Mouse (Mus musculus) embryonic fibroblast, embryonic 13.5 days (primary cell): Measurements from ENCODE around the gene Ifnab. TPM values are rescaled to one million over a fixed set of nuclear protein-coding genes. Genes with fewer than 3 reads are reported as not detected.

ENCODE experiments used
- H3K27ac ChIP-seq: 2 replicates; pipeline ENCODE4 v1.5.1; 2012; ENCODE audit warnings: low read length, control low read depth, inconsistent platforms; ENCODE audit not compliant: insufficient read depth
- H3K4me1 ChIP-seq: 2 replicates; pipeline ENCODE4 v1.6.1; 2011; ENCODE audit warnings: low read length; ENCODE audit not compliant: control insufficient read depth, insufficient read depth
- H3K4me3 ChIP-seq: 2 replicates; pipeline ENCODE4 v1.5.1; 2011; ENCODE audit warnings: mild to moderate bottlenecking, control low read depth, low read length; ENCODE audit not compliant: insufficient read depth
- CTCF ChIP-seq: IDR thresholded peaks from 2 replicates; pipeline ENCODE4 v1.5.1; 2011; ENCODE audit warnings: mild to moderate bottlenecking, control low read depth, low read length, moderate library complexity, borderline replicate concordance; ENCODE audit not compliant: insufficient read depth
- POLR2A ChIP-seq: IDR thresholded peaks from 2 replicates; pipeline ENCODE4 v1.6.1; 2011; ENCODE audit warnings: low read depth, mild to moderate bottlenecking, control low read depth, low read length, moderate library complexity
- polyA plus RNA-seq: library from polyadenylated mRNA; stranded (reverse); fragments of >200 nt; gene quantifications from 2 replicates; pipeline ENCODE4 v1.2.4, GENCODE M21; 2011; ENCODE audit warnings: low read depth; ENCODE audit not compliant: missing spikeins, insufficient read length

Gene Ifnab
- polyA plus RNA-seq, 1 experiment, result not detected

DNA sequence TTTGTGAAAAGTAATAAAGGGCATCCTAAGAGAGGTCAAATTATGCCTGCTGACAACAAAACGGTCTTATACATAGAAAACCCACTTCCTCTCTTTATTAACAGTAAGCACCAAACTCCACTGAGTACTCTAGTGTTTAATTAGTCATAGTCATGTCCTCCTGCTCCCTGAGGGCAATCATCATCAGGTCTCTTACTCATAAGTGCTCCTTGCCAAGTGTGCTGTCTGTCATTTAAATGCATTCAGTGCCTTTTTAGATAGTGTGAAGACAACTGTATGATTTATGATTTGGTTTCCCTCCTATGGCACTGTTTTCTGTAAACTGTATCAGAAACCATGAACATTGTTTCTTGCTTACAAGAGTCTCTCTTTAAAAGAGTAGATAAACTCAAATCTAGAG, 23.1 kb upstream of the Ifnab start:
- Histone ChIP-seq H3K4me1 (no peaks in the 10 kb centered on the region; the same call in 1 of the 2 replicates), H3K4me3 (no peak overlapping the region), H3K27ac (no peak overlapping the region)
- TF ChIP-seq POLR2A, result no peak

DNA sequence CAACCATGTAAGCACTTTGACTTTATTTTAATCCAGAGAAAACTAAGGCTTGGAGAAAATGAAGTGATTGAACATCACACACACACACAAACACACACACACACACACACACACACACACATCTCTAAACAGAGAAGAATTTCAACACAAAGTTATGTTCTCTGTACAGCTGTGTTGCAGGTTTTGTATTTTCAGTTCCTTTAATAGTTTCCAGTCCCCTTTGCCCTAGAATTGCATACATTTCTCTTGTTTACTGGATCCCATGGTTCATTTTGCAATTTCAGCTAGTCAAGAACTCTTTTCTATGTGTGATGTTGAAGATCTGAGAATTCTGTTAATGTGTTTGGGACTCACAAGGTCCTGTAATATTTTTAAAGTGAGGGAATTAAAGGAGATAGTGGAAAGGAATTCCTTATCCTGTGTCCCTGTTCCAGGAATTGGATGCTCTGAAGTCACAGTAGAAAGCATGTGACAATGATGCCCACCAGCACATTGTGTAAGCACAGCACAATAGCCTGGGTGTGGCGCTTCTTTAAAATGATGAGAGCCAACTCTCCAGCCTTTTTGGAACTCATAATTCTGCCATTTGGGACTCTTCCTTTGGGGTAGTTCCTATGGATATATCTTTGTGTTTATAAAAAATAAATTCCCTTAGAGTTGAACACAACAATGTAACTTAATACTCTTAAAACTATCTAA, 16.1 kb upstream of the Ifnab start:
- H3K27ac ChIP-seq, result no peak overlapping the region
- TF ChIP-seq POLR2A (no peak), CTCF (no peak)
- H3K4me1 ChIP-seq, result no peaks in the 10 kb centered on the region
- H3K4me3 ChIP-seq, result no peak overlapping the region

DNA sequence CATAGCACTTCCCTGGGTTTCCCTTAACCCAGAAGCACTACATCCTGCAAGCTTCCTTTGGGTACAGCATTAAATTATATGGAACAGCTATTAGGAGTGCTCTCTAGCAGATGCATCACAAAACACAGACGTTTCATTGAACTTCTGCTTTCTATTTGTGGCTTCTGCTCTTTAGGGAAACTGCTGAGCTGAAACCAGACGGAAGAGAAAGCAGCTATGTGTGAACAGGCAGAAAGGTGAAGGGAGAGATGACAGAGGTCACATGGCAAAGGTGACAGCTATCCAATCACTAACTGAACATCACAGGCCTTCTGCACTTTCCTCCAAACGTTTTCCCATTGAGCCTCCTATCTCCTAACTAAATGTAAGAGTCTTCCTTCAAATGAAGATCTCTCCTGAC, 14.8 kb upstream of the Ifnab start:
- no peaks in the 10 kb centered on the region for H3K4me1 ChIP-seq
- no peak overlapping the region for H3K27ac ChIP-seq
- no peak overlapping the region for H3K4me3 ChIP-seq
- no peak for TF ChIP-seq POLR2A
- TF ChIP-seq CTCF, result no peak

DNA sequence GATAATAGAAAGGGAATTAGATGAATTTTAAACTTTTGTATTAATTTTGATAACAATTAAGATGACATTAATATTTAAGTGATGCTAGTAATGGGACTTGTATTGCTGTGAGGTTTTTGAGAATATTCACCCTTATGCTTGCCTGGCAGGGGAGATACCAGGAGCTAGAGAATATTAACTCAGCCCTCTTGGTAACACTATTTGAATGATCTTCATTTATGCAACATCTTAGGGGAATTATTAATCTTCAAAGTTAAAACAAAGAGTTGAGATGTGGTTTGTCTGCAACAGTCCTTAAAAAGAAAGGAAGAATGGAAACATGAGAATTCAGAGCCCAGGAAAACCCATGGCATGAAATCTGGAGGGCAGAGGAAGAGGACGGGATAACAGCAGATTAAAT, 8.1 kb upstream of the Ifnab start:
- Histone ChIP-seq H3K4me3 (no peak overlapping the region), H3K27ac (no peak overlapping the region), H3K4me1 (no peaks in the 10 kb centered on the region)
- TF ChIP-seq CTCF (no peak), POLR2A (no peak)

DNA sequence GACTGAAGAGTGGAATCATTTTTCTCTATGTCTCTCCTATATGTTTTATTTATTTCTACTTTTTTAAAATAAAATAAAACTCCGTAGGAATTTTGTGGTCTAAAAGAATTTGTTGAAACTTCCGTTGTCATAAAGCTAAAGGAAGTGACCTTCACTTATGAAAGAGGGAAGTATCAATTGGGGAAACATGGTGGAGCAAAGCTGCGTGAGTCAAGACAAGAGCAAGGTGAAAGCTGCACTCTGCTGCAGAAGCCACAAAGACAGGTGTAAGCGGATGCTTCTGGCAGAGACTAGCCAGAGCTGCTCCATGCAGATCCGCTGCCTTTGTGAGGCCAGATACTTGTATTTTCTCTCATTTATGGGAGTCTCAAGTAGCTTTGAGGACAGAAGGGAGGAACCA, 7.6 kb upstream of the Ifnab start:
- TF ChIP-seq CTCF (no peak), POLR2A (no peak)
- no peak overlapping the region for H3K4me3 ChIP-seq
- no peak overlapping the region for H3K27ac ChIP-seq
- H3K4me1 ChIP-seq, result no peaks in the 10 kb centered on the region

DNA sequence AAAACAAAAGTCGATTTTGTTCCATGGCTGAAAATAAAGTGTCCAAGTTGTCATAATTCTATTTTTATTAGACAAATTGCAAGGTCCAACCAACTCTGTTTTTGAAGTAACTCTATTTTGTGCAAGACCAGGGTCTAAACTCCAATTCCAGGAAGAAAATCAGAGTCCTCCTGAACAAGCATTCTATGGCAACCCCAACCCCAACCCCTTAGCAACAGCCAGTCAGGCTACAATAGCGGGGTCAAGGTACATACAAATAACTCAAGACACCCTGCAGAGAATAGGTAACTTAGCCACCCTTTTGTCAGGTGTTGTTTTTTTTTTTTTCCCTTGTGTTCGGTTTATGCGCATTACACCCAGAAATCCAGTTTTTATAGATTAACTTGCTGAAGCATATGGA, 6.6 kb upstream of the Ifnab start:
- H3K4me3 ChIP-seq, result no peak overlapping the region
- H3K27ac ChIP-seq, result no peak overlapping the region
- H3K4me1 ChIP-seq, result no peaks in the 10 kb centered on the region
- TF ChIP-seq CTCF, result no peak
- no peak for TF ChIP-seq POLR2A

DNA sequence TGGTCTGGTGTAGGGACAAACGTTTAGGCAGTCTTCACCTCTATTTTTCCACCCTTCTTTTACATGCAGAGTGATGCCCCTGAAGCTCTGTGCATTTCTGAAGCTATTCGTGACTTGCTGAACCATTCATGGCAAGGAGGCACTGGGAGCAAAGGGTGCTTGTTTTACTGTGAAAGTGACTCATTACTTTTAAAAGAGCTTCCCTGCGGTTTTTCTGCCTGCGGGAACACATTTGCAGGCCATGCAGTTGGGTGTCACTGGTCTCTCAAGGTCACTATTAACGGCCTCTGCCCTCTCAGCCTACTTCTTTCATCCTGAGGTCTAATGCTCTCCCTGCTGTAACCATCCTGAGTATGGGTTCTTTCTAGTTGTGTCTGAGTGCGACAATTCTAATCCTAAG, 5.9 kb upstream of the Ifnab start:
- TF ChIP-seq CTCF (no peak), POLR2A (no peak)
- no peaks in the 10 kb centered on the region for H3K4me1 ChIP-seq
- no peak overlapping the region for H3K4me3 ChIP-seq

DNA sequence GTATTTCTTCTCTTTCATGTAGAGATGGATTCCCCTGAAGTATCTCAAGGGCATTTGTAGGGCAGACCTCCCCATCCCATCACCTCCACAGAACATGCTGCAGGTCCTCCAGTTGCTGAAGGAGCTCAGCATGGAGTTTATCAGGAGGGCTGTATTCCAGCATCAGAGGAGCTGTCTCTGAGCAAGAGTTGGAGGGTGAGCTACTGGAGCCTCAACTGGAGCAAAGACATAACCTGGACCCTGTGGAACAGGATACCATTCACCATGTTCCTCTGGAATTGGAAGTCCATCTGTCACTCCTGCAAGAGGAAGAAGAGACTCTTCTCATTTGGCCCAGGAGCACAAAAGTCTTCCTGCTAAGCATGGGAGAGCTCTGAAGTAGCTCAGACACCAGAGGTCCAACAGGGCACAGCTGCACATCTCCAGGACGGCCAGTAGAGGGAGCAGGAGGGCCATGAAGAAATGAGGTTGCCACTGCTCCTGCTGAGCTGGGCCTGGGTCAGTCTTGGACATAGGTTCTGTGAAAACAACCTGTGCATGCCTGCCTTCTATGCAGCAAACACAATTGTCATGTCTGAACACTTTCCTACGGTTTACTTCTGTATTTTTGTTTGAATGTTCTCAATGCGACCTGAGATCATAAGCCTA, 5.2 kb upstream of the Ifnab start:
- H3K4me1 ChIP-seq, result no peaks in the 10 kb centered on the region
- H3K4me3 ChIP-seq, result no peak overlapping the region
- H3K27ac ChIP-seq, result no peak overlapping the region
- TF ChIP-seq CTCF (peak; percentile 99), POLR2A (no peak)

More for the DNA sequence above, 5.9 kb upstream of the Ifnab start:
- no peak overlapping the region for H3K27ac ChIP-seq

DNA sequence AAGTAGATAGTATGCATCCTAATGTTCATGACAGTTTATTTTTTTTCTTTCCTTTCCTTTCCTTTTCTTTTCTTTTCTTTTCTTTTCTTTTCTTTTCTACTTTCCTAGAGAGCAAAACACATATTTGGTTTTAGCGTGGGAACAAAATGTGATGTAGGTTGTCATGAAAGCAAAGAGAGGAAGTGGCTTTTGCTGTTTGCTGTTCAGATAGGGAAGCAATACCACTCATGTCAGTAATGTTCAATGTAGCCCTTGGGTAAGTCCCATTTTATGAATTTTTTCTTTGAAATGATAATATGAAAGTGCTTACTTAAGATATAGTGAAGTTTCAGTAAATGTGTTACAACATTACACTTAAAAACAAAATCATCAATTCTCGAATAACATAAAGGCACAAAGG, 2.2 kb upstream of the Ifnab start:
- TF ChIP-seq POLR2A (no peak), CTCF (no peak)
- H3K27ac ChIP-seq, result no peak overlapping the region
- H3K4me3 ChIP-seq, result no peak overlapping the region

DNA sequence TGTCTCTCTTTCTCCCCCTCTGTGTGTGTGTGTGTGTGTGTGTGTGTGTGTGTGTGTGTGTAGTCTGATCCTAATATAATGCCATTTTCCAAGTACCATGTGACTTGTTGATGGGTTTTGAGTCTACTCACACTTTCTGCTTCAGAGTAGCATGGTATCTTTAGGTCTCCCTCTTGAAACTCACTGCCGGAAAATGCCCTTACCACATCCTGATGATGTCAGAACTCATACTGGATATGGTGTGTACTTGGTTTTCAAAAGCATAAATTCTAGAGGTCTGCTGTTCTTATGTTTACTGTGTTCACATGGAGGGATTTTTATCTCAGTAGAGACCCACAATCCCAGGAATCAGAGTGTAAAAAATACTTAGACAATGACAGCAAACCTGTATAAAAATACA, 1.4 kb upstream of the Ifnab start:
- Histone ChIP-seq H3K4me1 (no peaks in the 10 kb centered on the region), H3K27ac (no peak overlapping the region), H3K4me3 (no peak overlapping the region)
- no peak for TF ChIP-seq CTCF
- no peak for TF ChIP-seq POLR2A

More for the DNA sequence above, 2.2 kb upstream of the Ifnab start:
- no peaks in the 10 kb centered on the region for H3K4me1 ChIP-seq
